Mouse (Mus musculus): Measurements from ENCODE around the gene Gm128. TPM values are rescaled to one million over a fixed set of nuclear protein-coding genes. Genes with fewer than 3 reads are reported as not detected.

Gm128 gene
- polyA plus RNA-seq, 1 experiment from 2014 or later = 0.88 TPM

DNA sequence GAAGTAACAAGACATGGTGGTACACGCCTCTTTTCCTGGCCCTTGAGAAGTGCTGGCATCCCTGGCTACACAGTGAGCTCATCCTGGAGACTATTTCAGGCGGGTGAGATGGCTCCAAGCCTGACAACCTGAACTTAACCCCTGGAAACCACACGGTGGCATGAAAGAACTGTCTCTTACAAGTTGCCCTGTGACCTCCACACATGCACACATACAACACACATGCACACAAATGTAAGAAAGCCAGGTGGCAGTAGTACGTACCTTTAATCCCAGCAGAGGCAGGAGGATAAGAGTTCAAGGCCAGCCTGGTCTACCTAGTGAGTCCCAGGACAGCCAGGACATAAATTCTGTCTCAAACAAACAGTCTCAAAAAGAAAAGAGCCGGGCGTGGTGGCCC, 2.4 kb downstream of the Gm128 start:
- 86% methylated on average over 6 of the region's 6 CpGs for WGBS
- Histone ChIP-seq H3K4me2 (replicated peaks) (no peak overlapping the region), H3K4me3 (no peak overlapping the region), H3K9ac (no peak overlapping the region), H3K9me3 (no peaks in the 10 kb centered on the region), H3K36me3 (peaks cover 44% of the 10 kb centered on the region), H3K27ac (no peak overlapping the region), H3K27me3 (no peaks in the 10 kb centered on the region), H3K4me1 (peaks cover 8% of the 10 kb centered on the region; the same call in 1 of the 2 replicates)
- ATAC-seq (ENCODE audit: low FRiP score, low read depth) = no peak

DNA sequence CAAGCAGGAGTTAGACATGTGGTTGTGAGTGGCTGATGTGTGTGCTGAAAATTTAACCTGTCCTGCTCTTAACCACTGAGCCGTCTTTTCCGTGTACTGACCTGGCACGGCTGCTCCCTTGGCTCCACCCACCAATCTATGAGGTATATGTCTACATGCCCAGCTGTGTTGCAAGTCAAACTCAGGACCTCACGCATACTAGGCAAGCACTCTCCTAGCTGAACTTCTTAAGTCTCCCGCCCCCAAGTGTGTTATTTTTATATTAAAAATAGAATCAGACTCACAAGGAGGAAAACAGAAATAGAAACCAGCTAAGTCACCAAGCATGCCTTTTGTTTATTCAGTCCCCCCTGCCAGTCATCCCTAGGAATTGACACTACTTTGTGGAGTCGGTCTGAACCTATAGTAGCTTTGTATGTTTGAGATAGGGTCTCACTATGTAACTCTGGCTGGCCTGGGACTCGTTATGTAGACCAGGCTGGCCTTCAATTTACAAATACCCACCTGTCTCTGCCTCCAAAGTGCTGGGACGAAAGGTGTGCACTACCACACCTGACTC, 3.8 kb downstream of the Gm128 start:
- no peaks in the 10 kb centered on the region for H3K9me3 ChIP-seq
- H3K27me3 ChIP-seq = no peaks in the 10 kb centered on the region
- 91% methylated on average over 8 of the region's 8 CpGs for WGBS
- no peak overlapping the region for H3K9ac ChIP-seq
- peaks cover 58% of the 10 kb centered on the region for H3K36me3 ChIP-seq
- H3K27ac ChIP-seq = no peak overlapping the region
- no peak overlapping the region for H3K4me2 ChIP-seq (replicated peaks)
- H3K4me3 ChIP-seq = no peak overlapping the region
- H3K4me1 ChIP-seq = peaks cover 8% of the 10 kb centered on the region; the same call in 1 of the 2 replicates
- ATAC-seq (ENCODE audit: low FRiP score, low read depth) = no peak

DNA sequence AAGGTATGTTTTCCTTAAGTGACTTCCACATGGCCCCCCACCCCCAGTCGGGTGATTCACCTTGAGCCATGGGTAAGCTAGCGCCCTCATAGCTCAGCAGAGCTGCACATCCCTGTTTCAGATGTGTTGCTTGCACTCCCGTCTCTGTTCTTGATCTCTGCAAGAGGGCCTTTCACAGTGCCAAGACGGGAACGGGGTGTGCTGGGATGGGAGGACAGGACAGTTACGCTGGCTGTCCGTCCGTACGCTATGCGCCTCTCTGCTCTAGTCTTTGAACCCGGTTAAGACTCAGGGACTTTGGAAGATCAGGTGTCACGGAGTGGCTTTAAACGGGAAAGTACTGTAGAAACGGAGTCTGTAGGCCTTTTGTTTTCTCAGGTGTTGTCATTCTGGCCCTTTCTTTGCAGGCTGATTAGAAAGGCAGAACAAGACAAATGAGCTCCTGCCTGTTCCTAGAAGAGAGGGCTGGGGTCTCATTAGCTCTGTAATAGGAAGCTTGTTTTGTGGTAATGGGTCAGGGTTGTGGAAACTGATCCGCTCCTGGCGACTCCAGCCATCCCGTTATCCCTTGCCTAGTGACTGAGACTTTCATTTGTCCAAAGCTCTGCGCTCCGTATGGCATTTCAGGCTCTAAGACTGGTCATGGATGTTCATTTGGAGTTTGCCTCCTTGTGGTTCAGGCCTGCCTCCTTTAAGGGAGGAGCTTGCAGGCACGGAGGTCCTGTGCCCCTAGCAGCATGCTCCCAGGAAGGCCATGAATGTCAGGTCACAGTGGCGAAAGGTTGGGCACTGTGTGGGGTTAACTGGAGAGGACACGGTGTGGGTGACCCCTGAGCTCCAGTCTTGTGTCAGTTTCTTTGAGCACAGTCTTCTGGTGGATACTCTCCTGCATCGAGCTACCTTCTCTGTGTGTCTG, 5.8 kb downstream of the Gm128 start:
- Histone ChIP-seq H3K9me3 (no peaks in the 10 kb centered on the region), H3K9ac (no peak overlapping the region), H3K36me3 (peaks cover 75% of the 10 kb centered on the region), H3K4me2 (replicated peaks) (no peak overlapping the region), H3K27me3 (no peaks in the 10 kb centered on the region), H3K4me3 (no peak overlapping the region), H3K27ac (no peak overlapping the region), H3K4me1 (peaks cover 15% of the 10 kb centered on the region)
- WGBS = 75% methylated on average over 23 of the region's 23 CpGs
- no peak for ATAC-seq (ENCODE audit: low FRiP score, low read depth)

DNA sequence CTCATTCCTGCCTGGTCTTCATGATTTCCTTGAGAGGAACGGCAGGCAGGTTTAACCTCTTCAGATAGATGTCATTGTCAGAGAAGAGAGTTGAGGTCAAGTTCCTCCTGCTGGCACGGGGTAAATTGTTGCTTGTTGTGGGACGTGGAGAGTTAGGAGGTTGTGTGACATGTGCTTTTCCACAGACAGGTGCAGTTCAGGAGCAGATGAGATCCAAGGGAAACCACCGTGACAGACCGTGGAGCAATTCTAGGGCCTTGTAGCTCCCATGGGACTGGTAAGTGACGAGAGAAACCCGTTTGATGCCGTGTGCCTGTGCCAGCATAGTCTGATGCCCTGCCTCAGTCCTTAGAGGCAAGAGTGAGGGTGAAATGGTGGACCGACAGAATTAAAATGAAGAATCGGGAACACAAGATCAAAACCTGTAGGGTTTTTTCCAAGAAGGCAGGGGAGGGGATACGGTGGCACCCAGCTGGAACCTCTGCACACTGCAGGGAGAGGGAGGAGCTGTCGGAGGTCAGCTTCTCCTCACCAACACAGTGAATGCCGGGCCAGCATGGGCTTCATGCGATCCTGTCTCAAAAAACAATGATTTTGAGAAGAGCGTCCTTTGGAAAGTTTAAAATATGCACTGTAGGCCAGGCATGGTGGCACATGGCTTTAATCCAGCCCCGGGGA, 8.0 kb downstream of the Gm128 start:
- ATAC-seq (ENCODE audit: low FRiP score, low read depth) = no peak
- Histone ChIP-seq H3K4me2 (replicated peaks) (no peak overlapping the region), H3K27me3 (no peaks in the 10 kb centered on the region), H3K4me3 (no peak overlapping the region), H3K9me3 (no peaks in the 10 kb centered on the region), H3K36me3 (peaks cover 75% of the 10 kb centered on the region), H3K27ac (no peak overlapping the region), H3K9ac (no peak overlapping the region), H3K4me1 (peaks cover 21% of the 10 kb centered on the region)
- WGBS = 90% methylated on average over 16 of the region's 16 CpGs

DNA sequence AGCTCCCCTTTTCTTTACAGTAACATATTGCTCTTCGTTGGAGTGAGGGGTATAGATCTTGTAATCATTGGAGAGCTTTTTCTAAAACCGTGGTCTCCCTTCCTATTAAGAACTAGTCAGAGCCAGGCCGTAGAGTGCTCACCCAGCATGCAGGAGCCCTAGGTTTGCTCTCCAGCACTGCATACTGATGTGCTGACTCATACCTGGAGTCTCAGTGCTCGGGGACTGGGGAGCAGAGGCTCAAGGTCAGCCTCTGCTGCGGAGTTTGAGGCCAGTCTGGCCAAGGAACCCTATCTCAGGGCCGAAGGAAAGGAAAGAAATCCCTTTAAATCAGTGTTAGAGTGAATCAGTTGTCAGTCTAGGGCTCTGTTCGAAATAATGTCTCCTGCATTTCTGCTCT, 8.6 kb downstream of the Gm128 start:
- 84% methylated on average over 7 of the region's 7 CpGs for WGBS
- ATAC-seq (ENCODE audit: low FRiP score, low read depth) = no peak
- H3K9ac ChIP-seq = no peak overlapping the region
- no peak overlapping the region for H3K4me3 ChIP-seq
- peaks cover 68% of the 10 kb centered on the region for H3K36me3 ChIP-seq
- H3K4me2 ChIP-seq (replicated peaks) = no peak overlapping the region
- no peaks in the 10 kb centered on the region for H3K27me3 ChIP-seq
- H3K4me1 ChIP-seq = peaks cover 21% of the 10 kb centered on the region
- no peak overlapping the region for H3K27ac ChIP-seq
- H3K9me3 ChIP-seq = no peaks in the 10 kb centered on the region

DNA sequence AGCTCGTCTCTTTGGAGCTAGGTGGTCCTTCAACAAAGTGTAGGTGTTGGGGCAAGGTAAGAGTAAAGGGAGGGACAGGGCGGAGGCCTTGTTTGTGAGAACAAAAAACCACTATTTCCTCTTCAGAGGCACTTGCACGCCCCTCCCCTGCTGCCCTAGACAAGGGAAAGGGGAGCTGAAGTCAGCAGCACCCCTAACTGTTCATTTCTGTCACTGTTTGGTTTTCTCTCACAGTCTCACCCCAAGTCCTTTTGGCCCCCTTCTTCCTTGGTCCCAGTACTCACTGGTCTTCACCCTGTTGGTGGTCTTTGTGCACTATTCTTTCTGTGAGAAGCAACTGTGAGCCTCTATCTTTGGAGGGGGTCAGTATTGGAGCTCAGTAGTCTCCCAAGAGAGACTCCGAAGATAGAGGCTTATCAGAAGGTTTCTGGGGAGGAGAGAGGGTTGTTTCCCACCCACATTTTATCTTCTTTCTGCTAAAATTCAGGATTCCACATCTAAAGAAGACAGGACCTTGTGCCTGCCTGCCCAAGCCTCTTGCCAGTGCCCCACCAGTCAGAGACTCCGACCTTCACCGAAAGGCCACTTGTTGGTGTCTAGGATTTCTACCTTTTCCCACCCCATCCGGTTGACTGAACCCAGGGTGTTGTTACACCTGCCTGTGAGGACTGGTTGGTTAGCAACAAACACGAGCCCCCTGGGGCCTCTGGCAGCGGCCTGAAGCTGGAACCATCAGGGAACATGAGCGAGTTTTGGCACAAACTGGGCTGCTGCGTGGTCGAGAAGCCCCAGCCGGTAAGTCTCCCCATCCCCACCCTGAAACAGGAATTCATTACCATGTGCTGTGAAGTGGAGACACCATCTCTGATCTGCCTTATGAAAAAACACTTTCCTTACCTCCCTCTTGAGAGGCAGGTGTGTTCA, 9.8 kb downstream of the Gm128 start, which contains the start of gene Mllt11:
Gene Mllt11 (minus strand): TSS at position 874 of the 924 bp plus-strand sequence.
- no peaks in the 10 kb centered on the region for H3K9me3 ChIP-seq
- H3K4me1 ChIP-seq = peaks cover 31% of the 10 kb centered on the region
- 0 out of 2 replicates have a peak within 1 kb of the TSS, but pooled peaks have one; percentile 96 for H3K27ac ChIP-seq
- no peak for ATAC-seq (ENCODE audit: low FRiP score, low read depth)
- peak within 1 kb of the TSS; percentile 85 for H3K4me3 ChIP-seq
- no peaks in the 10 kb centered on the region for H3K27me3 ChIP-seq
- H3K4me2 ChIP-seq (replicated peaks) = peak within 1 kb of the TSS; percentile 93
- H3K9ac ChIP-seq = peak within 1 kb of the TSS; percentile 91; the same call in 1 of the 2 replicates
- H3K36me3 ChIP-seq = peaks cover 57% of the 10 kb centered on the region
- WGBS = 77% methylated on average over 13 of the region's 13 CpGs

DNA sequence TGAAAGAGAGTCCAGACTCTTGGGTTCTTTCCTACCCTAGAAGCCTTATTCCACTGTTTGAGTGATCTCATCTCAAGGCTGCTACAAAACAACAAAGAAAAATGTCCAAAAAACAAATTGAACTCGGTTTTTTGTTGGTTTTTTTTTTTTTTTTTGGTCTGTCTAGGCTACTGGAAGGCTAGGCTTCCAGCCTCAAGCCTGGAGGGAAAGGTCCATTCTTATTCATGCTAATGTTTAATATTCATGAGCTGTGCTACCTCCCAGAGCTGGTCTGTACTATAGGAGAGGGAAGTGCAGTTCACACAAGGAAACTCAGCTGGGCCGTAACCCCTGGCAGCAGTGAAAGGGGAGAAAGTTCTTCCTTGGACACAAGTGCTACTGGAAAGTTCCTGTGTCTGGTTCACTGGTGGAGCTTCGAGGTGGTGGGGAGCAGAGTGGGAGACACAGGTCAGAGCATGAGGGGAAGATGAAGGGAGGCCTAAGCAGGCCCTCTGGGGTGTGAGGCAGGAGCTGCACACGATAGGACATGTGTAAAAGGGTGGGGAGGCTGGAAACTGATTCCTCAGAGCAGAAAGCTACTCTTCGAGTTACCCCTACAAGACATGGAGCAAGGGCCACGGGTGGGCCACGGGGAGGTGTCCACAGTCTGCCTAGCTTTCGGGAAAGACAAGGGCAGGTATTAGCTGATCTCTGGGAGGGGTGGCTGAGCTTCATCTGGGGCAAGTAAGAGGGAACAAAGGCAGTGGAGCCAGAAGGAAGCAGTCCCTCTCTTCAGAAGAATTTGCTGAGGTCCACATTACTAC, 10.7 kb downstream of the Gm128 start:
- H3K36me3 ChIP-seq = peaks cover 50% of the 10 kb centered on the region
- H3K9ac ChIP-seq = peak overlapping the region; percentile 91
- H3K27me3 ChIP-seq = no peaks in the 10 kb centered on the region
- peak overlapping the region; percentile 85 for H3K4me3 ChIP-seq
- no peak for ATAC-seq (ENCODE audit: low FRiP score, low read depth)
- peak overlapping the region; percentile 96 for H3K27ac ChIP-seq
- WGBS = 55% methylated on average over 8 of the region's 8 CpGs
- H3K9me3 ChIP-seq = no peaks in the 10 kb centered on the region
- peak overlapping the region; percentile 93 for H3K4me2 ChIP-seq (replicated peaks)
- H3K4me1 ChIP-seq = peaks cover 35% of the 10 kb centered on the region

DNA sequence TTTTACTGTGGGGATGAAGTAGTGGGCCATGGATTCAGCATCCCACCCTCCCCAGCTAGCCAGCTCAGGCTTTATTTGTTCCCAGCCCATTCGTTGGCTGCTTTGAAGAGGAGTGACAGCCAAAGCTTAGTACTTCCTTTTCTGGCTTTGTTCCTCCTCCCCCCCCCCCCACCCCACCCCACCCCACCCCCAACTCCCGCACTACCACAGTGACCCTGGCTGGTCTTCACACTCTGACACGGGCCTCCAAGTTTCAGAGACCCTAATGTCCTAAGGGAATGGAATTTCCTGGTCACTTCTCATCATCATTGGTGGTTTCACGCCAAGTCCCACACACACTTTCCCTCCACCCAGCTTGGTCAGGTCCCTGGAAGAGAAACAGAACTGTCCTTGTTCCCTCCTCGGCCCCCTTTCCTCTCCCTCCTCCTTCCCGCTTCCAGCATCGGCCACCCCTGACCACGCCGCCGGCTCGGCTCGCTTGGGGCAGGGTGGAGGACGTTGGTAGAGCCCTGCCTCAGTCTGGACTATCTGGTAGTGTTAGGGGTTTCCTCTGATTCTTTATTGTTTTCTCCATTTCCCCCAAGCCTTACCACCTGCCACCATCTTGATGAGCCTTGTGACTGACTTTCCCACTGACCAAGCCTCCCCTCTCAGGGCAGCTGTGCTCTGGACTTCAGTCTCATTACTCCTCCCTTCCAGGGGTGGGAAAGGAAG, 11.5 kb downstream of the Gm128 start:
- H3K27me3 ChIP-seq = no peaks in the 10 kb centered on the region
- peak overlapping the region; percentile 93 for H3K4me2 ChIP-seq (replicated peaks)
- peak overlapping the region; percentile 85 for H3K4me3 ChIP-seq
- H3K9ac ChIP-seq = peak overlapping the region; percentile 91
- WGBS = 2% methylated on average over 13 of the region's 13 CpGs
- no peak for ATAC-seq (ENCODE audit: low FRiP score, low read depth)
- H3K36me3 ChIP-seq = peaks cover 50% of the 10 kb centered on the region
- H3K4me1 ChIP-seq = peaks cover 37% of the 10 kb centered on the region
- H3K9me3 ChIP-seq = no peaks in the 10 kb centered on the region
- H3K27ac ChIP-seq = peak overlapping the region; percentile 96

DNA sequence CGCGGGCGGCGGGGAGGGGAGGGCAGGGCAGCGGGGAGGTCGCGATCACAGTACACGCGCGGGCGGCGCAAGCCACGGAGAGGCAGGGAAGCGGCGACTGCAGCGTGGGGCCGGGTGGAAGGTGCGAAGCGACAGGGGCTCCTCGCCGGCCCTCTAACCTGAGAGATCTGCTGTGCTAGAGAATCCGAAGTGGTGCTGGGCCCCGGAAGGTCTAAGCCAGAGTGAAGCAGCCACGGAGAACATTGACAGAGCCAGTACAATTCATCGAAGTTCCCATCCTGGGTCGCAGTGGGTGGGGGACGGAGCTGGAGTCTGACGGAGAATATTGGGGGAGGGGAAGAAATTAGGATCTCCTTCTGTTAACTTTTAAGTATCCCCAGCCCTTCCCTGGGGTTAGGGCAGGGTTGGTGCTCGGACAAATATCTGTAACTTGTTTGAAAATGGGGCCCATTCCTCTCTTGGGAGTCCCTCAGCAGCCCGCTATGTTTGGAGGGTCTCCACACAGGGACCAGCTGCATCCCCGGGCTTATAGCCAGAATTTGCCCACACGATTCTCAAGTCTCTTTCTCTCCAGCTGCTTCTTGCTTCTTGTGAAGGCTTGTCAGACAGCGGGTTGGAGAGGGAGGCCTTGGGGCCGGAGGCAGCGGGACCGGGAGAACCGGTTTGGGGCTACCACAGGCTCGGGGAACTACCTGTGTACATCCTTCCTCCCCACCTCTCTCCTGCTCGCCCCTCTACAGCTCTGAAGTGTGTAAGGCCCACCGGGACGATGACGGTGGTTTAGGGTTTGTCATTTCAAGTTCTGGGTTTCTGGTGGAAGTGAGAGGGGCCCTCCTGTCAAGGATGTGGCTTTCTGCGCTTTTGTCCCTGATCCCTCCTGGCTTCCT, 12.3 kb downstream of the Gm128 start:
- Histone ChIP-seq H3K36me3 (peaks cover 47% of the 10 kb centered on the region), H3K27me3 (no peaks in the 10 kb centered on the region), H3K9ac (peak overlapping the region; percentile 91), H3K9me3 (no peaks in the 10 kb centered on the region), H3K27ac (peak overlapping the region; percentile 96), H3K4me1 (peaks cover 41% of the 10 kb centered on the region), H3K4me3 (peak overlapping the region; percentile 85), H3K4me2 (replicated peaks) (peak overlapping the region; percentile 93)
- peak; percentile 2; the same call in 1 of the 2 replicates for ATAC-seq (ENCODE audit: low FRiP score, low read depth)
- WGBS = under 1% methylated on average over 43 of the region's 43 CpGs
